Mouse (Mus musculus) T-cell, adult 2 months (primary cell): ENCODE data around the gene Ide.
"Not testable (repeated sequence)": the region's sequence is repeated elsewhere in the genome, so short reads cannot be mapped to it uniquely, and the experiment has no call there.

Experiments
- DNase-seq: peaks from one replicate; pipeline ENCODE4 v3.0.0; 2022; ENCODE audit warnings: low spot score

Gene Ide

DNA sequence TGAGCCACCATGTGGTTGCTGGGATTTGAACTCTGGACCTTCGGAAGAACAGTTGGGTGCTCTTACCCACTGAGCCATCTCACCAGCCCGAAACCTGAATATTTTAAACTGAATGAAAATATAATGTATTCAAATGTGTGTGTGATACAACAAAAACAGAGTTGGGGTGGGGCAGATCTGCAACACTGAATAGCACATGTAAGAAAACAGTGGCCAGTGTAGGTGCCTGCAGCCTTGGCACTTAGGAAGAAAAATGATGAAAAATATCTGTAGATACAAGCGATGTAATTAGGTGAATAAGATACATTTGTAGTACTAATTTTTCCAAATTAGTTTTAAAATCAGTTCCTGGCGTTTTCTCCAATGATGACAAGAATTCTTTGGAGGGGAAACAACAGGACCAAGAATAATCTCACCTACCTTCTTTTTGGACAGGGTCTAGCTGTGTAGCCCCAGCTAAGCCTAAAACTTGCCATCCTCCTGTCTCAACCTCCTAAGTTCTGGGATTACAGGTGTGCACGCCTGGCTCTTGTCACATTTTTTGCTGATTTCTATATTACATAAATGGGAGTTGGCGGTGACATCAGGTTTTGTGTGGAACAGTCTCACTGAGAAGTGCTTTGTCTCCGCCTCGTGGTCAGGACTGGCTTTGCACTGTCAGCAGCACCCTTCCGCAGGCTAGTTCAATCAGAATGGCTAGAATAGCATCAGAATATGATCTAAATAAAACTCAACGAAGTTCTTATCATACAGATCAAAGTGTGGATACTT, 72.1 kb downstream of the Ide start:
- peak; percentile 58 for DNase-seq

DNA sequence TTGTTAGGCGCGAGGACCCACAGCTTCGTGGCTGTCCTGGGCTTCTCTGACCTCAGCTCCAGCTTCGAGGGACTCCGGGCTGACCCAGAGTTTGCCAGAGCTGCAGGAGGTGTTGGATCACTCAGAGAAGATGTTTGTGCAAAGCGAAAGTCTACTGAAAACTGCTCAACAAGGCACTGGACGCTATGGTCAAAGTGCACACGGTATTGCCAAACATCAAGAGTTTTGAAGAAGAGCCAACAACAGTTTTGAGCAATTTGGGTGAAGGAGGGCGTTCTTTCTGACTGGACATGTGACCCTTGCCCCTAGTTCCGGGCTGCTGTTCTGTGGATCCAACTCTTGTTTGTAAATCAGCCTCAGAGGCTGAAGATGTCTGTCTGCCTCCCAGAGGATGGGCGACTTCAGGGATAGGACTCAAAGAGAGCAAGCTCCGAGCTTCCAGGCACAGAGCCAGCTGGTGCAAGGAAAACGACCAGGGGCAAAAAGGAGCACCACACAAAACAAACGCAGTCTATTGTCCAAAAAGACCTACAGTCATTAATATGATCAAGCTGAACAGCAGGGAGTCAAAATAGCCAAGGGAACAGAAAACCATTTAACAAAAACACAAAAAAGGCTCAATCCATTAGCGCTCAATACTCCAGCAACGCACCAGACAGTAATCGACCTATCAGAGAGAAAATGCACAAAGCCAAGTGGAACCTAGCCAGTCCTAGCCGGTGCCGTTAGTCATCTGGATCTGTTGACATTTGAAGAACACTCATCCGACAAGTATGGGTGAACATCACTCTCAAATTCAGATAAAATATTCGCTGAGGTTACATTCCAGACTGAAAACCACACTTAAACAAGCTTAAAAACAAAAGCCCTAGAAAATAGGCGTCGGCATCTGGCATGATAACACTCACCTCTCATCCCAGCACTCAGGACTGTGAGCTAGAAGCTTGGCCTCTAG, 73.4 kb downstream of the Ide start:
- no peak for DNase-seq

DNA sequence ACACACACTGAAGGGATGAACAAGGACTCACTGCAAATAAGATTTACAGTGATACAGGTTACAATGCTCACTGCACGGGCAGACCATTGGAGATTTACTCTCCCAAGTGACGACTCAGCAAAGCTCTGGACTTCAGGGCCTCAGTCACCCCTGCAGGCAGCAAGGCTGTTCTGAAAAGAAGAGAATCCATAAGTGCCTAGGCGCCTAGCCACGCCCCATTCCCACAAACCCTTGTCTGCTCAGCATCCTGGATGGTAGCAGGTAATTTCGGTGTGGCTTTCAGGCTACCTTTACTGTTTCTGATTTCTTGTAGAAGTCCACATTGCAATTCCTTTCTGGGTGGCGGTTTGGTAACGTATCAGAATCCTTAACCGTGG, 74.1 kb downstream of the Ide start:
- no peak for DNase-seq

DNA sequence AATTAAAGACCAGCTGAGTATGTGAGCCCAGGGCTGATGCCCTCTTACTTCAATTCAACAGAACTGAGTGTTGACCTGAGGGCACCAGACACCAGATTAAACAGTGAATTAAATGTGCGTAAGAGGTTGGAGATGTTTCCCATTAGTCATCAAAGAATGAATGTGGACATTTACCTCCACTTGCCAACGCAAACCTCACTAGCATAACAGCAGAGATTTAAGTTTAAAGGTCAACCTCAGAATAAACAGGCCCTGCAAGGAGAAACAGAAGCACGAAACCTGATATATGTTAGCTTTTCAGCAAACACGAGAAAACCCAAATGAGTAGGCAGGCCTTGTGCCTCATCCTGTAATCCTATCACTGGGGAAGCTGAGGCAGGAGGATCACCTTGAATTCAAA, 75.3 kb downstream of the Ide start:
- DNase-seq, result no peak

DNA sequence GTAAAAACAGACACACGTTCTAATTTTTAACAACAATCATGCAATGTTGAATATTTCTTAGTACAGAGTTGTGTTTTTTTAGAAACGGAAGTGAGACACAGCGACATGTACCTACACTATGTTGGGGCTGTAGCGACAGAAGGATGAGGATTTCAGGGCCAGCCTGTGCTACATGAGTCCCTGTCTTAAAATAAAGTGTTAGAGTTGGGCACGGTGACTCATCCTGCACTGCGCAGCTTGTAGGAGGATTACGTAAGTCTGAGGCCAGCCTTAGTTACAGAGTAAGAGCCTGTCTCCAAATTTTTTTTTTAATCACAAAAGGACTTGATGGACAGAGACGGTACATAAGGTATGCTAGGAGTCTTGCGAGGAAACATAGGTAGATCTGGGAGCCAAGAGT, 82.3 kb downstream of the Ide start:
- DNase-seq, result no peak

DNA sequence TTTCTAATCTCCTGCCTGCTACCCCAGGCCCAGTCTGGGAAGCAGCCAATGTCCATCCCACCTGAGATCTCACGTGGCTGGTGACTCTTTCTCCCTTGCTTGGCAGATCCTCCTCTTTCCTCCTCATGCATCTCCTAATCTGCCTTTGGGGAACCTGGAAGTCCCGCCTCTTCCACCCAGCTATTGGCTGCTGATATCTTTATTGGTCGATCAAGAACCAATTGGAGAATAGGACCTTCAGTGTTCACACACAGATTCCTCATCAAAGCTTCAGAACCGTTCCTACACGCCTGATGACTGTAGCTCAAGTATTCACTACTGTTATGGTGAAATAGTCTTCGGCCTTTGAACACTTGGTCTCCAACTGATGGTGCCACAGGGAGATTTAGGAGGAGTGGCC, 85.5 kb downstream of the Ide start:
- no peak for DNase-seq

DNA sequence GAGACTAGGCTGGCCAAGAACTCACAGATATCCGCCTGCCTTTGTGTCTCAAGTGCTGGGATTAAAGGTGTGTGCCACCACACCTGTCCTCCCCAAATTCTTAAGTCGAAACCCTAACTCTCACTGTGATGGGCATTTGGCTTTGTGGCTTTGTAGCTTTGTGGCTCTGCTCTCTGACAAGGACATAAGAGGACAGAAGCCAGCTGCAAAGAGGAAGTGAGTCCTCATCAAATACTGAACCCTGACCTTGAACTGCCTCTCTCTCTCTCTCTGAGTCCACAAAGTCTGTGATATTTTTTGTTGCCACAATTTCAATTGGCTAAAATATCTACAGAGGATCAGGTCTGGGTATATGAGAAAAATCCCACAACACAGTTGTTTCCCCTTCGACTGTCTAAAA, 89.5 kb downstream of the Ide start:
- no peak for DNase-seq

DNA sequence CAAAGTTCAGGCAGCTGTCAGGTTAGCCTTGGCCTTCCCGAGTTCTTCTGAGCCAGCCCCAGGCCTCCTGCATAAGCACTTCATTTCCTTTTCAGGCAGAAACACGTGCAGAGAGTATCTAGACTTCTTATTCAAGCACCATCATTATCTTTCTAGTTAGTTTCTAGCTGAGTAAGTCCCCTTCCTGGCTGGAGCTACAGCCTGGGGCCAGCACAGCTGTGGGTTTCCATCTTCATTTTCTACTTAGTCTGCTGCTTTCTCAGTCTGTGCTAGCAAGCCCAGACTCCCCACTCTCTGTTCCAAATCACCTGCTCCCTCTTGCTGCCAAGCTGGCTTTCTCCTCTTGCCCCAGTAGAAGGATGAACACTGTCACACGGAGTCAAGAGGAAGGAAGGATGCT, 90.8 kb downstream of the Ide start:
- DNase-seq, result no peak

DNA sequence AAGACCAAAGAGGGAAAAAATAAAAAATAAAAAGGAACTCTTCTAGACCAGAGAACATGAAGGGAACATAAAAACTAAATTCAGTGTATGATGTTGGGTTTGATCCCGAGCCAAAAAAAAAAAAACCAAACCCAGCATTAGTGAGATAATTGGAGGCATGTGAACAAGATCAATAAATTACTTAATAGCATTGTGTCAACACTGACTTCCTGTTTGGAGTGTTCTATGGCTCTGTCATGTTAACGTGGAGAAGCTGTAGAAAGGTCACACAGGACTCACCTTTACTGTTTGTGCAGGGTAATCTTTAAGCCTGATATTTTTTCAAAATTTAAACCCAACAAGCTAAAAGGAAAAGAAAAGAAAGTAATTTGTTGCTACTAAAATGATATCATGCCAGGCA, 94.9 kb downstream of the Ide start:
- DNase-seq, result no peak

DNA sequence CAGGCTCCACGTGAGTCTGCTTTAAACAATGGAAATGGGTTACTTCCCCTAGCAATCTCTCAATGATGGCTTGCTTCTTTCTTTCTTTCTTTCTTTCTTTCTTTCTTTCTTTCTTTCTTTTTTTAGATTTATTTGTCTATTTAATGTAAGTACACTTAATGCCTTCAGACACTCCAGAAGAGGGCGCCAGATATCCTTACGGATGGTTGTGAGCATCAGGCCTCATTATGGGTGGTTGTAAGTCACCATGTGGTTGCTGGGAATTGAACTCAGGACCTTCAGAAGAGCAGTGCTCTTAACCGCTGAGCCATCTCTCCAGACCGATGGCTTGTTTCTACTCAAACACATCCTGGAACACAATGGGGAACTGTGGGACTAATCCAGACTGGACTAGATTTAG, 96.5 kb downstream of the Ide start:
- DNase-seq, result no peak

DNA sequence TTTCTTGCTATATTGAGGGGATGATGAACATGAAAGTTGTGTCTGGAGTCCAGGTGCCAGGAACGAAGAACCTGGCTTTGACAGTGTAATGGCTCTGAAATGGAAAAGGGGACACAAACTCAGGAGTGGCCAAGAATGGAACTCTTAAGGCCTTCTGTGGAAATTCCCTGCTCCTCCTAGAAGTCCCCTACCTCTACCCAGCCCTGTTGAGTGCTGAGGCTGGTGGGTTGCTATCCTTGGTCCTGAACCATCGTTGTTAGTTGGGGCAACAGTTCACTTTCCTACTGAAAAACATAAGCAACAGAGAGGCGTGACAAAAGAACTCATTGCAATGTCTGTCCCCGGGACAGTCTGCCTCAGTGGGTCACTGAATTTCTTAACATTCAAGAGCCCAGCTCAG, 98.6 kb downstream of the Ide start:
- no peak for DNase-seq

DNA sequence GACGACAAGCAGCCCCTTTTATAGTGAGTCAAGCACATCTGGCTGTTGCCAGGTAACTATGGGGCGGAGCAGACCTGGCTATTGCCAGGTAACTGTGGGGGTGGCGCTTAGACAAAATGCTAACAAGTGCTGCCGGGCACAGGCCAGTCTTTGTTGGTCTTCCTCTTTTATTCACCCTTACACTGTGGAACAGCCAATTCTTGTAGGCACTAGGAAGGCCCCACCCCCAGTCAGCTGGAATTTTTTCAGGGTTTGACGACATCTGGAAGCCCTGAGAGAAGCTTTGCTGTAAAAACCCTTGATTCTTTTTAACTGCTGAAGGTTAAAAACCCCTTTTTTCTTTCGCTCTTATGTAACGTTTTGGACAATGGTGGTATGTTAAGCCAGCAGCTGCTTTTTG, 99.0 kb downstream of the Ide start:
- DNase-seq, result no peak

DNA sequence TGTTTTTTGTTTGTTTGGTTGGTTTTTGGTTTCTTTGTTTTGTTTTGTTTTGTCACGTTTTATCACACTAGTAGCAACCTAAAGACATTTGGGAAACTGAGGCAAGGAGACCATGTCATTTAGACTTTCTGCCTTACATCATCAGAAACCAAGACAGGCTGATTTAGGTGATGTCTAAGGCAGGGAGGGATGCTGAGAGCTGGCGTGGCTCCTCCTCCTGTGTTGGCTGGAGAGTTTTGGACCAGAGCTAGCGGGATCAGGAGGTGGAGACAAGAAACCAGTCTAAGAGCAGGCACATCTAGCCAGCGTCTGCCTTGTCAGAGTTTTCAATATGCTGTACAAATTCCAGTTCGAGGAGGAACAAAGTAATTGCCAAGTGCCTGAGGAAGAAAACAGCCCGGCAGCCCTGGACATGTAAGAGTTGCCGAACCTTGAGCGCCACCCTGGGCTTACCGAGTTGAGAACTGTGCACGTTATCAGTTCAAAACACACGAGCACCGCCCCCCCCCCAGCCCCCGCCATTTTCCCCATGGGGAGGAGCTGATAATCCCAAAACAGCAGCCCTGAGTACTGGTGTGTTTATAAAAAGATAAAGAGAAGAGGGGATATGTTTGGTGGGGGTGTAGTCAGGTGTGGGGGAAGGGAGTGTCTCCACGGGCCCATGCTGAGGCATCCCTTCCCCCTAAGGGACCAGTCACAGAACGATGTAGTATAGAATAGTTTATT, 99.8 kb downstream of the Ide start:
- DNase-seq, result no peak

DNA sequence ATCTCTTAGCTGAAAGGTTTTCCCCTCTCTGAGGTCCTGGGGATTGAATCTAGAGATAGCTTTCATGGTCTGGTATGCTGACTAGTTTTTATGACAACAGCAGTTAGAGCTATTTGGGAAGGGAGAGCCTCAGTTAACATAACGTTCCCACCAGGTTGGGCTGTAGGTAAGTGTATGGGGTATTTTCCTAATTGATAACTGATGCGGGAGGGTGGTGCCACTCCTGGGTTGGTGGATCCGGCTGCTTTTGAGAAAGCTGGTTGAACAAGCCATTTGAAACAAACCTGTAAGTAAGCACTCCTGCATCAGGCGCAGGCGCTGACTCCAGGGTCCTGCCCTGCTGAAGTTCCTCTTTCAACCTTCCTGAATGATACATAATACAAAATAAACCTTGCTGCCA, 100.3 kb downstream of the Ide start:
- no peak for DNase-seq

DNA sequence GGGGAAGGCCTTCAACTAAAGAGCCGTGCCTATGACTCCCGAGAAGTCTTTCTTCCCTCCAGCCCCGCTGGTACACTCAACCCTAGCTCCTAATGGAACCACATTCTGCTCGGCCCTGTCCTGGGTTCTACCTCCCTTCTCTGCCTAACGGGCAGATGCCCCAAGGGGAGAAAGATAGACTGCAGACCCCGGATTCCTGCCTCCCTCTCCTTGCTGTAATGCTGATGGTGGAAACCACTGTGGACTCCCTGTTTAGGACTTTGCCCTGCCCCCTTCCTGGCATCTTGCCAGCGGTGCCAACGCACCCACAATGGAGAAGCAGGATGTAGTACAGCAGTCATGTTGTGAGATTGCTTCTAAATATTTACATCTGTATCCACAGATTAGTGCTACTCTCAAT, 101.8 kb downstream of the Ide start:
- no peak for DNase-seq

DNA sequence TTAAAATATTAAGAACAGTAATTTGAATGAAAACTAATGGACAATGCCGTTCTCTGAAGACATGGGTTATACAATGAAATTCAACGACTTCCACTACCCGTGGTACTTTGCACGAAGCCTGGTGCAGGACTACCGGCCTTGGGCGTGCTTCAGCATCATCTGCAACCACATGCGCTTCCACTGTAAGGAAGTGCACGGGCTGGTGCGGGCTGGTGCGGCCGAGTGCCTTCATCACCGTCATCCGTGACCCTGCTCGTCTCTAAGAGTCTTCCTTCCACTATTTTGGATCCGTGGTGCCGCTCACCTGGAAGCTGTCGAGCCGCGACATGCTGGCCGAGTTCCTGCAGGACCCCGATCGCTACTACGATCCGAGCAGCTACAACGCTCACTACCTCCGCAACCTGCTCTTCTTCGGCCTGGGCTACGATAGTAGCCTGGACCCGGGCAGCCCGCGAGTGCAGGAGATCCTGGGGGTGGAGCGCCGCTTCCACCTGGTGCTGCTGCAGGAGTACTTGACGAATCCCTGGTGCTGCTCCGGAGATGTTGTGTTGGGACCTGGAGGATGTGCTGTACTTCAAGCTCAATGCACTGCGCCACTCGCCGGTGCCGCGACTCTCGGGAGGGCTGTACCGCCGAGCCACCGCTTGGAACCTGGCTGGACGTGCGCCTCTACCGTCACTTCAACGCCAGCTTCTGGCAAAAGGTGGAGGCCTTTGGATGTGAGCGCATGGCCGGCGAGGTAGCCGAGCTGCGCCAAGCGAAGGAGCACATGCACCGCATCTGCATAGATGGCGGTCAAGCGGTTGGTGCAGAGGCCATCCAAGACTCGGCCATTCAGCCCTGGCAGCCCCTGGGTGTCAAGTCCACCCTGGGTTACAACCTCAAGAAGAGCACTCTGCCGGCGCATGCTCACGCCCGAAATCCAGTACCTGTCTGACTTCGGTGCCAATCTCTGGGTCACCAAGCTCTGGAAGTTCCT, 103.8 kb downstream of the Ide start:
- no peak for DNase-seq

DNA sequence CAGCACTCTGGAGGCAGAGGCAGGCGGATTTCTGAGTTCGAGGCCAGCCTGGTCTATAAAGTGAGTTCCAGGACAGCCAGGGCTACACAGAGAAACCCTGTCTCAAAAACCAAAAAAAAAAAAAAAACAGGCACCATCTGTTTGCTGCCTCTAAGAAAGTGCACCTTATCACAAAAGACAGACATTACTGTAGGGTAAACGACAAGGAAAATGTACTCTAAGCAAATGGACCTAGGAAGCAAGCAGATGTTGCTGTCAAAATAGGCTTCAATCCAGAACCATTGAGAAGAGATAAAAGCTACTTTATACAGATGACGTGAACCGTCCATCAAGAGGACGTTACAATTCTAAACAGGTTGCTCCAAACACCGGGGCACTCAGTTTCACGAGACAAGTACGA, 105.1 kb downstream of the Ide start:
- not testable (repeated sequence) for DNase-seq

DNA sequence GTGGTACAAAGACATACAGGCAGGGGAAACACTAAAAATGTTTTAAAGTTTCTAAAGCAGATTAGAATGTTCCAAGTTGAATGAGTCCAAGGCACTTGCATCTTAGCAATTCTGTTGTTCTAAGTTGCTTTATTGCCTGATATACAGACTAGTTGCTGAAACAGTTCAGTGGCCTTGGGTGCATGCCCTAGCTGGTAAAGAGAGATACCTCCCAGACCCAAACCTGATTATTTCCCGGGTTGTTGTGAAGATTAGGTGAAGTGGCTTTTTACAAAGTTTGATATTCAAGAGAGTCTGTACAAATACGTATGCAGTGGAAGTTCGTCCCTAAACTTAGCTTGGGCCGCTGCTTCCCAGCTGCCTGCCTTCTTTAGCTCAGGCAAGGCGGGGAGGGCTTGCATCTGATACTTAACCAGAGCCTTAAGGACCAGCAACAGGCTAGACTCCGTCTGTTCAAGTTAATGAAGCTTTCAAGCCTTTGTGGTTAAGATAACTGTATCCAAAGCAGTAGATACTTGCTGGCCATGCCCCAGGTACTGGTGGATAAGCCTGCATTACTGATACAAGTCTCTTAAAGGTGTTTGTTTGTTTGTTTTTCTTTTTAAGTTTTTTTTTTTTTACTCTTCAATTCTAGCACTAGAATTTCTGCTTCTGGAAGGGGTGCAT, 112.3 kb downstream of the Ide start:
- DNase-seq, result no peak
